Mouse (Mus musculus): ENCODE results near the gene Gm6588. TPM values are rescaled to one million over a fixed set of nuclear protein-coding genes. Genes with fewer than 3 reads are reported as not detected.

Gene Gm6588
- polyA plus RNA-seq (2014; fragmentation: Illumina TruSeq; extraction: RNeasy Lipid Tissue Mini Kit (QIAGEN cat#74804)): not detected

GRCm38 (mm10) chr5:112448747-112449440 is at the start of gene Gm6588:
TSS of gene Gm6588 (plus strand) at chr5:112449426.

Other genes with a start within 250 kb of the Gm6588 start
- not detected for gene Cryba4, start 196.9 kb upstream of the Gm6588 start, polyA plus RNA-seq (2014; fragmentation: Illumina TruSeq; extraction: RNeasy Lipid Tissue Mini Kit (QIAGEN cat#74804))
- not detected for gene Crybb1, start 193.6 kb upstream of the Gm6588 start, polyA plus RNA-seq (2014; fragmentation: Illumina TruSeq; extraction: RNeasy Lipid Tissue Mini Kit (QIAGEN cat#74804))
- 15.3 TPM for gene Tpst2, start 172.7 kb upstream of the Gm6588 start, polyA plus RNA-seq (2014; fragmentation: Illumina TruSeq; extraction: RNeasy Lipid Tissue Mini Kit (QIAGEN cat#74804))
- 9.8 TPM for gene Tfip11, start 123.1 kb upstream of the Gm6588 start, polyA plus RNA-seq (2014; fragmentation: Illumina TruSeq; extraction: RNeasy Lipid Tissue Mini Kit (QIAGEN cat#74804))
- 0.80 TPM for gene Srrd, start 106.4 kb upstream of the Gm6588 start, polyA plus RNA-seq (2014; fragmentation: Illumina TruSeq; extraction: RNeasy Lipid Tissue Mini Kit (QIAGEN cat#74804))
- 14.8 TPM for gene Hps4, start 106.3 kb upstream of the Gm6588 start, polyA plus RNA-seq (2014; fragmentation: Illumina TruSeq; extraction: RNeasy Lipid Tissue Mini Kit (QIAGEN cat#74804))
- not detected for gene Gm6583, start 93.4 kb upstream of the Gm6588 start, polyA plus RNA-seq (2014; fragmentation: Illumina TruSeq; extraction: RNeasy Lipid Tissue Mini Kit (QIAGEN cat#74804))
- not detected for gene Asphd2, start 54.6 kb upstream of the Gm6588 start, polyA plus RNA-seq (2014; fragmentation: Illumina TruSeq; extraction: RNeasy Lipid Tissue Mini Kit (QIAGEN cat#74804))
- 0.14 TPM for gene Sez6l, start 127.8 kb downstream of the Gm6588 start, polyA plus RNA-seq (2014; fragmentation: Illumina TruSeq; extraction: RNeasy Lipid Tissue Mini Kit (QIAGEN cat#74804))

Measured in ovary, adult 10 weeks (tissue).